Mouse (Mus musculus) thymus, postnatal 25 days (tissue): ENCODE results near the gene Ppp1r3e.

Source experiments
- DNase-seq: peaks from one replicate; pipeline ENCODE4 v3.0.0; 2022

The Ppp1r3e gene

DNA sequence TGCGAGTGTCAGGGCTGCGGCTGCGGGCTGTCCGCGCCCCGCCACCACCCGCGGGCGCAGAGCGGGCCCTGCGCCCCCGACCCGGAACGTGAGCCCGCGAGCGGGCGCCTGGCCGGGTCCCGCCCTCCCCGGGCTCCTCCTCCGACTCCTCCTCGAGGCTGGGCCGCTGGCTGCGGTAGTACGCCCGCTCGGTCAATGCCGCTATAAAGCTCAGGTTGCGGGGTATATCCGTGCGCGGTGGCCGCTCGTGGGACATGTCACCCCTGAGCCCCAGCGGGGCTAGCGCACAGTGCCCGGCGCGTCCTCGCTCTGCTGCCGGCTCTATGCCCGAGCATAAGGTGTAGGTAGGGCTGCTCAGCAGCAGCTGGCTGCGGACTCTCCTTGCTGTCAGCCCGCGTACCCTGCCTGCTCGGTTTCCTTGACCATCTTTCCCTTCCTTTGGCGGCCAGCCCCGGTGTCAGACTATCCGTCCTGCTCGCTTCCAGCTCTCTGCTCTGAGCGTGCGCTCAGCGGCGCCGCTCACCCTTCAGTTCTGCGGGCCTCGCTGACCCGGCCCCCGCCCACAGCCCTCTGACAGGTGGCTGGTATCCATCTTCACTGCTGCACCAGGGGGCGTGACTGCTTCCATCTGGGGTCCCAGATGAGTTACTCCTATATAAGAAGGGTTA, at the start of gene Ppp1r3e:
Ppp1r3e (minus strand) TSS at position 503 of the 668 bp plus-strand sequence.
- peak; percentile 68 for DNase-seq

GRCm38 (mm10) chr14:54926401-54927158, 49.2 kb upstream of the Ppp1r3e start:
- DNase-seq = no peak

GRCm38 (mm10) chr14:54925349-54926342, 48.3 kb upstream of the Ppp1r3e start, which contains the start of gene Efs:
TSS of gene Efs (minus strand) at chr14:54926126.
- no peak for DNase-seq

- no peak for DNase-seq
Observed at GRCm38 (mm10) chr14:54924641-54925348, 47.4 kb upstream of the Ppp1r3e start.

- DNase-seq = no peak
Observed at GRCm38 (mm10) chr14:54920076-54920685, 42.8 kb upstream of the Ppp1r3e start.

DNA sequence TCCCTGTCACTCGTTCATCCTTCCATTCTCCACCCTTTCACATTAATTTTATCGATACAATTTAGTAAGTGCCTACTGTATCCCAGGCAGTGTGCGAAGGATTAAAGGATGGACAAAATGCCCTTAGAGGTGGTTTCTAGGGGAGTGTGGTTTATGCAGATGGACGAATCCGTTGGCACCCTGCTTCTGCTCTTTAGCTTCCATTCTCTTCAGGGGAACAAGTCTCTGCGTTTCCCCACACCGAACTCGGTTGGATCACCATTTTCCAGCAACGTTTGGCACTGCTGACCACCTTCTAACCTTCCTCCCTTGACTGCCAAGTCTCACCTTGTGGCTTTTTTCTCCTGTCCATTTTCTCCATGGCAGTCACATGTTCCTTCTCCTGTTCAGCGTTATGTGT, 36.0 kb upstream of the Ppp1r3e start:
- no peak for DNase-seq

- DNase-seq = peak; percentile 45
Observed at GRCm38 (mm10) chr14:54912886-54913285, 35.5 kb upstream of the Ppp1r3e start, which contains the start of gene Slc22a17. TSS of gene Slc22a17 (minus strand) at chr14:54913132.

GRCm38 (mm10) chr14:54912109-54912850, 34.9 kb upstream of the Ppp1r3e start:
- peak; percentile 14 for DNase-seq

GRCm38 (mm10) chr14:54908682-54909081, 31.3 kb upstream of the Ppp1r3e start:
- DNase-seq = no peak

DNA sequence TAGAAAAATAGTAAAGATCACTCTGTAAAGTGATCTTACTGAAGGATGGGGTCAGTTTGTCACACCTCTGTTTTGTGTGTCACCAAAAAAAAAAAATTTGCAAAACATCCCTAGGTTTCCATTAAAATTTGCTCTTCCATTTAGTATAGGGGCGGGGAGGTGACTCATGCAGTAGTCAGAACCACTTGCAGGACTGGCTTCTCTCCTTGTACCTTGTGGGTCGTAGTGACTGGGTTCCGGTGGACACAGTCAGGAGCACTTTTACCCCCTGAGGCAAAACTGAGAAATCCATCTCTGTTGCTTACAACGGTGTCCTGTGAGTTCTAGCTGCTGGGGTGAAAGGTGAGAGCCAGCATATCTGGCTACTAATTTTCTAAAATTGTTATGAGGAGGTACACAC, 26.3 kb upstream of the Ppp1r3e start:
- DNase-seq = no peak

- peak; percentile 61 for DNase-seq
Observed at GRCm38 (mm10) chr14:54900383-54900782, 23.0 kb upstream of the Ppp1r3e start.

GRCm38 (mm10) chr14:54897445-54897844, 20.1 kb upstream of the Ppp1r3e start:
- DNase-seq = no peak

- DNase-seq = peak; percentile 66
Observed at GRCm38 (mm10) chr14:54894296-54895151, 17.2 kb upstream of the Ppp1r3e start.

DNA sequence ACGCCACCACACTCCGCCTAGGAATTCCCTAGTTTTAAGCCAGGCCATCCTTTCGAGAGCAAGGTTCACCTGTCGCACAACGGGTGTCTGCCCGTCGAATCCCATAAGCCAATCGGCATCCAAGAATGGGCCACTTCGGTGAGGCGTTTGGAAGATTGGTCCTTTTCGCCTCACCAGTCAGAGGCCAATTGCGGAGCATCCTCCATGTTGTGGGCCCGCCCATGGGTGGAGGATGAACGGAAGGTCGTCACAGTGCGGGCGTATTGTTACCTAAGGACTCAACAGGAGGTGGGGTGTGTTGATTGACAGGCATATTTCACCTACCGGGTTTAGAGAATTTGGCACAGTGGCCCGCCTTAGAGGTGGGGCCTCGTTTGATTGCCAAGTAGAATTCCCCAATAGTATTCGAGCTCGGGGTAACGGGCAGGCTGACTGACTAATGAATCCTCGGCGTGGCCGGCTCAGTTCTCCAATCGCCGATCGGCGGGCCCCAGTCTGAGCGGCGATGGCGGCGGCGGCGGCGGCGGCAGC, 16.4 kb upstream of the Ppp1r3e start:
- DNase-seq = peak; percentile 97

DNA sequence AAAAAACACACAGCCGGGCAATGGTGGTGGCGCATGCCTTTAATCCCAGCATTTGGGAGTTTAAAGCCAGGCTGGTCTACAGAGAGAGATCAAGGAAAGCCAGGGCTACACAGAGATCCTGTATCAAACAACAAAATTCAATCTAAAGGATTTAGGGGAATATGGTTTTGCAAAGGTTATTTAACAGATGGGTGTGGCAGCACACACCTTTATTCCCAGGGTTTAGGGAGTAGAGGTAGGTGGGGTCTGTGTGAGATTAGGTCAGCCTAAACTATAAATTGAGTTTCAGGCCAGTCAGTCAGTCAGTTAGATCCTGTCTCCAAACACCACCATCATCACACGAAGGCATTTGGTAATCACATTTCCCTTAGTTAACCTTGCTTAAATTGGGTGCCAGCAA, 14.8 kb upstream of the Ppp1r3e start, which contains the start of gene Pabpn1:
Pabpn1 (plus strand) TSS at position 301 of the 400 bp plus-strand sequence.
- DNase-seq = no peak

DNA sequence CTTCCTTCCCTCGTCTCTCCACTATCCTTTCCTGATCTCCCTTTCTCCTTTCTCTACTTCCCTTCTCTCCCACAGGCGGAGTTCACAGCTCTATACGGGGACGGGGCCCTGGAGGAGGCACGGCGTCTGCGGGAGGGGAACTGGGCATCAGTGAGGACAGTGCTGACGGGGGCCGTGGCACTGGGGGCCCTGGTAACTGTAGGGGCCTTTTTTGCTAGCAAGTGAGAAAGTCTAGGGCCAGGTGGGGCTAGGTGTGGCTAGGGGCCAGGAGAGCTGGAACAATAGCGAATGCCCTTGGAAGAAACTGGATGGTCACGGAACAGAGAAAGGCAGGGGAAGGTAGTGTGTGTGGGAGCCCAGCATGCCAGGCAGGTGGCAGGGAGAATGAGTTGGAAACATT, 8.0 kb upstream of the Ppp1r3e start:
- no peak for DNase-seq

DNA sequence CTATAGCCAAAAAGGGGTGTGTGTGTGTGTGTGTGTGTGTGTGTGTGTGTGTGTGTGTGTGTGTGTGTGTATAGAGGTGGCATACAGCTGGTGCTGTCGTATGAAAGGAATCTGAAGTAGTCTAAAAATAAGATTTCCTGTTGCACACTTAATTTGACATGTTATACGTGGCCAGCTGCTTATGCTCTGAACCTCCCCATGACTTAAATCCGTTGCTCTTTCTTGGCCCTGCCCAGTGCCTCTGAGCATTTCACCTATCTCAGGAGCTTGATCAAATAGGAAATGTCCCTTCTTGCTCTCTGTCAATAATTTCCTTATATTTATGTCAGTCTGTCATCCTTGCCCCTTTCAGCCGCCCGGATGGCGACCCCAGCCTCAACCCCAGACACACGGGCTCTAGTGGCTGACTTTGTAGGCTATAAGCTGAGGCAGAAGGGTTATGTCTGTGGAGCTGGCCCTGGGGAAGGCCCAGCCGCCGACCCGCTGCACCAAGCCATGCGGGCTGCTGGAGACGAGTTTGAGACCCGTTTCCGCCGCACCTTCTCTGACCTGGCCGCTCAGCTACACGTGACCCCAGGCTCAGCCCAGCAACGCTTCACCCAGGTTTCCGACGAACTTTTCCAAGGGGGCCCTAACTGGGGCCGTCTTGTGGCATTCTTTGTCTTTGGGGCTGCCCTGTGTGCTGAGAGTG, 6.8 kb upstream of the Ppp1r3e start:
- DNase-seq = no peak

DNA sequence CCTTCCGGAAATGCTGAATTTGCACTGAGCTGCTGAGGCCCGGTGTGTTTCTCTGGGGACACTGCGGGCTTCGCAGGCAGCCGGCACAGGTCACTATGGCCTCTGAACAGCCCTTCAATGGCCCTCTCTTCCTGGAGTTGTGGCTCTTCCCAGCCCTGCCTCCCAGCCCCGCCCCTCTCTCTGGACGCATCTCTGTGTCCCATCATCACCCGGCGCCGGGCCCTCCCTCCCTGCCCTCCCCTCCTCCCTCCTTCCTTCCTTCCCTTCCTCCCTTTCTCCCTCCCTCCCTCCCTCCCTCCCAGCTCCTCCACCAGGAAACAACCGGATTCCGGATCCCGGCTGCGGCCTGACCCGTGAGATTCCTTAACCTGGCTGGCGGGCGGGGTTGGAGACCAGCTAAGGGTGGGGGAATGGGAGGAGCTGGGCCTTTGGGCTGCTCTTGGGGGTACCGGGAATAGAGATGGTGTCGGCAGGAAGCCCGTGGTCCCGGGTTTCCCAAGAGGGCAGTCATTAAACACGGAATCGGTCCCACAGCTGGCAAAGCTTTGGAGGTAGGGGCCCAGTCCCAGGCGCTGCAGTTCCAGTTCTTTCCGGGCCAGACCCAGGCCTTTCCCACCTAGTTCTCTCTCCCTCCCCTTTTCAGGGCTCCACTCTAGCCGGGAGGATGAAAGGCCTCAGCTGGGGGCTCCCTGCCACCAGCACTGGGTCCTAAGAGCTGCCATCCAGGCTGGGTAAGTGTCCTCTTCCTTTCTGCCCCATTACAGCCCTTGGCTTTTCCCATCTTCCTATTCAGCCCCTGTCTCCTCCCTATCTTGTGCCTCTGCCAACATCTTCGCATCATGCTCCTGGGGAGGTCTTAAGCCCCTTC, 6.0 kb upstream of the Ppp1r3e start, which contains the start of the genes Bcl2l2 and Gm20521:
Bcl2l2 (plus strand) TSS at position 224 of the 868 bp plus-strand sequence.
Gm20521 (plus strand) TSS at position 288 of the 868 bp plus-strand sequence.
- DNase-seq = peak; percentile 18
